Mouse (Mus musculus): Measurements from ENCODE around the gene Cdc34. TPM values are rescaled to one million over a fixed set of nuclear protein-coding genes. Genes with fewer than 3 reads are reported as not detected.

Gene Cdc34
- polyA plus RNA-seq, 1 experiment from 2014 or later = 106 TPM

- Histone ChIP-seq H3K9me3 (ENCODE audit: control insufficient read depth, low read length) (no peaks in the 10 kb centered on the region), H3K9ac (ENCODE audit: low read length) (no peak overlapping the region), H3K4me1 (ENCODE audit: control insufficient read depth in 2 of 2, insufficient read depth in 2 of 2, low read length in 2 of 2) (no peaks in the 10 kb centered on the region), H3K36me3 (ENCODE audit: control insufficient read depth, insufficient read depth, low read length) (no peaks in the 10 kb centered on the region), H3K27me3 (ENCODE audit: control insufficient read depth, insufficient read depth, low read length) (peaks cover 7% of the 10 kb centered on the region), H3K4me2 (ENCODE audit: low read length) (no peak overlapping the region), H3K4me3 (ENCODE audit: control insufficient read depth in 1 of 2, insufficient read depth in 1 of 2, low read depth in 1 of 2, low read length in 2 of 2) (no peak overlapping the region), H3K27ac (replicated peaks in 1 of 2; ENCODE audit: control insufficient read depth in 1 of 2, insufficient read depth in 1 of 2, low read depth in 2 of 2, low read length in 2 of 2) (no peak overlapping the region)
- WGBS = 32% methylated on average over 7 of the region's 7 CpGs
- peak; percentile 7; the same call in 1 of the 2 replicates for ATAC-seq (ENCODE audit: insufficient number of reproducible peaks, insufficient read depth, low FRiP score, low read depth)
These were observed 32.8 kb upstream of the Cdc34 start for GRCm38 (mm10) chr10:79649070-79649751.

- Histone ChIP-seq H3K4me2 (ENCODE audit: low read length) (no peak overlapping the region), H3K4me1 (ENCODE audit: control insufficient read depth in 2 of 2, insufficient read depth in 2 of 2, low read length in 2 of 2) (no peaks in the 10 kb centered on the region), H3K9ac (ENCODE audit: low read length) (no peak overlapping the region), H3K4me3 (ENCODE audit: control insufficient read depth in 1 of 2, insufficient read depth in 1 of 2, low read depth in 1 of 2, low read length in 2 of 2) (no peak overlapping the region), H3K9me3 (ENCODE audit: control insufficient read depth, low read length) (no peaks in the 10 kb centered on the region), H3K27ac (replicated peaks in 1 of 2; ENCODE audit: control insufficient read depth in 1 of 2, insufficient read depth in 1 of 2, low read depth in 2 of 2, low read length in 2 of 2) (no peak overlapping the region), H3K27me3 (ENCODE audit: control insufficient read depth, insufficient read depth, low read length) (peaks cover 18% of the 10 kb centered on the region), H3K36me3 (ENCODE audit: control insufficient read depth, insufficient read depth, low read length) (no peaks in the 10 kb centered on the region)
- no peak for ATAC-seq (ENCODE audit: insufficient number of reproducible peaks, insufficient read depth, low FRiP score, low read depth)
- WGBS = 76% methylated on average over 7 of the region's 7 CpGs
These were observed 29.2 kb upstream of the Cdc34 start for GRCm38 (mm10) chr10:79652789-79653188.

- Histone ChIP-seq H3K27me3 (ENCODE audit: control insufficient read depth, insufficient read depth, low read length) (peaks cover 18% of the 10 kb centered on the region), H3K4me3 (ENCODE audit: control insufficient read depth in 1 of 2, insufficient read depth in 1 of 2, low read depth in 1 of 2, low read length in 2 of 2) (no peak overlapping the region), H3K36me3 (ENCODE audit: control insufficient read depth, insufficient read depth, low read length) (no peaks in the 10 kb centered on the region), H3K4me1 (ENCODE audit: control insufficient read depth in 2 of 2, insufficient read depth in 2 of 2, low read length in 2 of 2) (no peaks in the 10 kb centered on the region), H3K27ac (replicated peaks in 1 of 2; ENCODE audit: control insufficient read depth in 1 of 2, insufficient read depth in 1 of 2, low read depth in 2 of 2, low read length in 2 of 2) (no peak overlapping the region), H3K9ac (ENCODE audit: low read length) (no peak overlapping the region), H3K4me2 (ENCODE audit: low read length) (no peak overlapping the region), H3K9me3 (ENCODE audit: control insufficient read depth, low read length) (no peaks in the 10 kb centered on the region)
- no peak for ATAC-seq (ENCODE audit: insufficient number of reproducible peaks, insufficient read depth, low FRiP score, low read depth)
- WGBS = 48% methylated on average over 1 of the region's 1 CpGs
These were observed 27.0 kb upstream of the Cdc34 start for GRCm38 (mm10) chr10:79654946-79655395.

GRCm38 (mm10) chr10:79658829-79659228 lies 23.2 kb upstream of the Cdc34 start:
- Histone ChIP-seq H3K27me3 (ENCODE audit: control insufficient read depth, insufficient read depth, low read length) (peaks cover 15% of the 10 kb centered on the region), H3K9me3 (ENCODE audit: control insufficient read depth, low read length) (no peaks in the 10 kb centered on the region), H3K27ac (replicated peaks in 1 of 2; ENCODE audit: control insufficient read depth in 1 of 2, insufficient read depth in 1 of 2, low read depth in 2 of 2, low read length in 2 of 2) (no peak overlapping the region), H3K4me3 (ENCODE audit: control insufficient read depth in 1 of 2, insufficient read depth in 1 of 2, low read depth in 1 of 2, low read length in 2 of 2) (no peak overlapping the region), H3K4me2 (ENCODE audit: low read length) (no peak overlapping the region), H3K36me3 (ENCODE audit: control insufficient read depth, insufficient read depth, low read length) (no peaks in the 10 kb centered on the region), H3K9ac (ENCODE audit: low read length) (no peak overlapping the region), H3K4me1 (ENCODE audit: control insufficient read depth in 2 of 2, insufficient read depth in 2 of 2, low read length in 2 of 2) (peaks cover 0 to 3% of the 10 kb centered on the region in 2 experiments; a peak in 1 of 4 replicates)
- no peak for ATAC-seq (ENCODE audit: insufficient number of reproducible peaks, insufficient read depth, low FRiP score, low read depth)
- 22% methylated on average over 4 of the region's 4 CpGs for WGBS

GRCm38 (mm10) chr10:79660298-79660697 lies 21.7 kb upstream of the Cdc34 start:
- H3K9me3 ChIP-seq (ENCODE audit: control insufficient read depth, low read length) = no peaks in the 10 kb centered on the region
- 78% methylated on average over 2 of the region's 2 CpGs for WGBS
- no peak overlapping the region for H3K9ac ChIP-seq (ENCODE audit: low read length)
- ATAC-seq (ENCODE audit: insufficient number of reproducible peaks, insufficient read depth, low FRiP score, low read depth) = no peak
- H3K27ac ChIP-seq (replicated peaks in 1 of 2; ENCODE audit: control insufficient read depth in 1 of 2, insufficient read depth in 1 of 2, low read depth in 2 of 2, low read length in 2 of 2) = no peak overlapping the region
- H3K36me3 ChIP-seq (ENCODE audit: control insufficient read depth, insufficient read depth, low read length) = no peaks in the 10 kb centered on the region
- H3K4me3 ChIP-seq (ENCODE audit: control insufficient read depth in 1 of 2, insufficient read depth in 1 of 2, low read depth in 1 of 2, low read length in 2 of 2) = no peak overlapping the region
- peaks cover under 1% of the 10 kb centered on the region; the same call in 1 of the 2 replicates for H3K27me3 ChIP-seq (ENCODE audit: control insufficient read depth, insufficient read depth, low read length)
- H3K4me2 ChIP-seq (ENCODE audit: low read length) = no peak overlapping the region
- H3K4me1 ChIP-seq (ENCODE audit: control insufficient read depth in 2 of 2, insufficient read depth in 2 of 2, low read length in 2 of 2) = peaks cover 0 to 3% of the 10 kb centered on the region in 2 experiments; a peak in 1 of 4 replicates

GRCm38 (mm10) chr10:79661861-79662260 lies 20.1 kb upstream of the Cdc34 start:
- H3K9ac ChIP-seq (ENCODE audit: low read length) = no peak overlapping the region
- H3K4me1 ChIP-seq (ENCODE audit: control insufficient read depth in 2 of 2, insufficient read depth in 2 of 2, low read length in 2 of 2) = peaks cover 0 to 3% of the 10 kb centered on the region in 2 experiments; a peak in 1 of 4 replicates
- WGBS = 35% methylated on average over 3 of the region's 3 CpGs
- no peak overlapping the region for H3K4me2 ChIP-seq (ENCODE audit: low read length)
- no peak; the same call in 1 of the 2 replicates for ATAC-seq (ENCODE audit: insufficient number of reproducible peaks, insufficient read depth, low FRiP score, low read depth)
- no peaks in the 10 kb centered on the region for H3K9me3 ChIP-seq (ENCODE audit: control insufficient read depth, low read length)
- H3K27ac ChIP-seq (replicated peaks in 1 of 2; ENCODE audit: control insufficient read depth in 1 of 2, insufficient read depth in 1 of 2, low read depth in 2 of 2, low read length in 2 of 2) = no peak overlapping the region
- H3K27me3 ChIP-seq (ENCODE audit: control insufficient read depth, insufficient read depth, low read length) = no peaks in the 10 kb centered on the region
- no peaks in the 10 kb centered on the region for H3K36me3 ChIP-seq (ENCODE audit: control insufficient read depth, insufficient read depth, low read length)
- H3K4me3 ChIP-seq (ENCODE audit: control insufficient read depth in 1 of 2, insufficient read depth in 1 of 2, low read depth in 1 of 2, low read length in 2 of 2) = no peak overlapping the region

GRCm38 (mm10) chr10:79664131-79664665 lies 17.8 kb upstream of the Cdc34 start, which contains the start of gene Madcam1:
Madcam1 (plus strand) TSS chr10:79664559.
- no peak for ATAC-seq (ENCODE audit: insufficient number of reproducible peaks, insufficient read depth, low FRiP score, low read depth)
- 12% methylated on average over 13 of the region's 13 CpGs for WGBS

More at GRCm38 (mm10) chr10:79664131-79664665, 17.8 kb upstream of the Cdc34 start, which contains the start of gene Madcam1:
- H3K4me1 ChIP-seq (ENCODE audit: control insufficient read depth in 2 of 2, insufficient read depth in 2 of 2, low read length in 2 of 2) = peaks cover 0 to 3% of the 10 kb centered on the region in 2 experiments; a peak in 1 of 4 replicates
- no peaks in the 10 kb centered on the region for H3K27me3 ChIP-seq (ENCODE audit: control insufficient read depth, insufficient read depth, low read length)
- no peaks in the 10 kb centered on the region for H3K9me3 ChIP-seq (ENCODE audit: control insufficient read depth, low read length)
- H3K4me2 ChIP-seq (ENCODE audit: low read length) = no peak within 1 kb of the TSS
- H3K36me3 ChIP-seq (ENCODE audit: control insufficient read depth, insufficient read depth, low read length) = no peaks in the 10 kb centered on the region
- no peak within 1 kb of the TSS for H3K27ac ChIP-seq (replicated peaks in 1 of 2; ENCODE audit: control insufficient read depth in 1 of 2, insufficient read depth in 1 of 2, low read depth in 2 of 2, low read length in 2 of 2)
- H3K9ac ChIP-seq (ENCODE audit: low read length) = no peak within 1 kb of the TSS
- H3K4me3 ChIP-seq (ENCODE audit: control insufficient read depth in 1 of 2, insufficient read depth in 1 of 2, low read depth in 1 of 2, low read length in 2 of 2) = no peak within 1 kb of the TSS

Measured in heart, embryonic 14.5 days (tissue).